Mouse (Mus musculus): ENCODE data around the gene Pitpnm1. TPM values are rescaled to one million over a fixed set of nuclear protein-coding genes. Genes with fewer than 3 reads are reported as not detected.
"Not testable (repeated sequence)": the region's sequence is repeated elsewhere in the genome, so short reads cannot be mapped to it uniquely, and the experiment has no call there.

Gene Pitpnm1
- polyA plus RNA-seq (2012; ENCODE audit: insufficient read depth, insufficient read length, missing spikeins): 14.8 and 17.2 TPM in 2 replicates

GRCm38 (mm10) chr19:4099837-4100717 is at the start of gene Pitpnm1:
Pitpnm1 (plus strand) TSS chr19:4099998.
- Histone ChIP-seq H3K27ac (replicated peaks; ENCODE audit: low read depth, low read length) (peak within 1 kb of the TSS; percentile 70), H3K4me1 (ENCODE audit: control insufficient read depth, insufficient read depth, insufficient read length, low read length) (peaks cover 9% of the 10 kb centered on the region), H3K4me3 (ENCODE audit: insufficient read depth, low read depth, low read length) (peak within 1 kb of the TSS; percentile 87)

GRCm38 (mm10) chr19:4051016-4051415 is 48.8 kb upstream of the Pitpnm1 start:
- Histone ChIP-seq H3K4me3 (ENCODE audit: insufficient read depth, low read depth, low read length) (no peak overlapping the region), H3K4me1 (ENCODE audit: control insufficient read depth, insufficient read depth, insufficient read length, low read length) (peaks cover 8% of the 10 kb centered on the region; the same call in 1 of the 2 replicates), H3K27ac (replicated peaks; ENCODE audit: low read depth, low read length) (no peak overlapping the region)

- Histone ChIP-seq H3K27ac (replicated peaks; ENCODE audit: low read depth, low read length) (no peak overlapping the region; the same call in 1 of the 2 replicates), H3K4me3 (ENCODE audit: insufficient read depth, low read depth, low read length) (peak overlapping the region; percentile 20; the same call in 1 of the 2 replicates), H3K4me1 (ENCODE audit: control insufficient read depth, insufficient read depth, insufficient read length, low read length) (peaks cover 5% of the 10 kb centered on the region; the same call in 1 of the 2 replicates)
Observed at GRCm38 (mm10) chr19:4051741-4052515, 47.9 kb upstream of the Pitpnm1 start.

GRCm38 (mm10) chr19:4052516-4053030 is 47.2 kb upstream of the Pitpnm1 start:
- Histone ChIP-seq H3K4me1 (ENCODE audit: control insufficient read depth, insufficient read depth, insufficient read length, low read length) (peaks cover 5% of the 10 kb centered on the region; the same call in 1 of the 2 replicates), H3K4me3 (ENCODE audit: insufficient read depth, low read depth, low read length) (no peak overlapping the region), H3K27ac (replicated peaks; ENCODE audit: low read depth, low read length) (no peak overlapping the region)

- Histone ChIP-seq H3K27ac (replicated peaks; ENCODE audit: low read depth, low read length) (no peak overlapping the region), H3K4me1 (ENCODE audit: control insufficient read depth, insufficient read depth, insufficient read length, low read length) (peaks cover 16% of the 10 kb centered on the region), H3K4me3 (ENCODE audit: insufficient read depth, low read depth, low read length) (no peak overlapping the region)
Observed at GRCm38 (mm10) chr19:4054613-4055012, 45.2 kb upstream of the Pitpnm1 start.

GRCm38 (mm10) chr19:4055216-4055946 is 44.4 kb upstream of the Pitpnm1 start:
- no peak overlapping the region for H3K27ac ChIP-seq (replicated peaks; ENCODE audit: low read depth, low read length)

GRCm38 (mm10) chr19:4055947-4056693 is 43.7 kb upstream of the Pitpnm1 start:
- H3K4me1 ChIP-seq (ENCODE audit: control insufficient read depth, insufficient read depth, insufficient read length, low read length): peaks cover 16% of the 10 kb centered on the region
- no peak overlapping the region for H3K27ac ChIP-seq (replicated peaks; ENCODE audit: low read depth, low read length)
- H3K4me3 ChIP-seq (ENCODE audit: insufficient read depth, low read depth, low read length): no peak overlapping the region

More at GRCm38 (mm10) chr19:4055216-4055946, 44.4 kb upstream of the Pitpnm1 start:
- Histone ChIP-seq H3K4me1 (ENCODE audit: control insufficient read depth, insufficient read depth, insufficient read length, low read length) (peaks cover 16% of the 10 kb centered on the region), H3K4me3 (ENCODE audit: insufficient read depth, low read depth, low read length) (no peak overlapping the region)

- Histone ChIP-seq H3K27ac (replicated peaks; ENCODE audit: low read depth, low read length) (no peak overlapping the region), H3K4me3 (ENCODE audit: insufficient read depth, low read depth, low read length) (no peak overlapping the region), H3K4me1 (ENCODE audit: control insufficient read depth, insufficient read depth, insufficient read length, low read length) (peaks cover 16% of the 10 kb centered on the region)
Observed at GRCm38 (mm10) chr19:4056727-4057126, 43.1 kb upstream of the Pitpnm1 start.

- H3K4me1 ChIP-seq (ENCODE audit: control insufficient read depth, insufficient read depth, insufficient read length, low read length): peaks cover 16% of the 10 kb centered on the region
- H3K27ac ChIP-seq (replicated peaks; ENCODE audit: low read depth, low read length): no peak overlapping the region
- no peak overlapping the region for H3K4me3 ChIP-seq (ENCODE audit: insufficient read depth, low read depth, low read length)
Observed at GRCm38 (mm10) chr19:4057389-4057788, 42.4 kb upstream of the Pitpnm1 start.

- H3K4me3 ChIP-seq (ENCODE audit: insufficient read depth, low read depth, low read length): no peak overlapping the region
- H3K27ac ChIP-seq (replicated peaks; ENCODE audit: low read depth, low read length): no peak overlapping the region
- H3K4me1 ChIP-seq (ENCODE audit: control insufficient read depth, insufficient read depth, insufficient read length, low read length): peaks cover 16% of the 10 kb centered on the region
Observed at GRCm38 (mm10) chr19:4057962-4058361, 41.8 kb upstream of the Pitpnm1 start.

- peaks cover 16% of the 10 kb centered on the region for H3K4me1 ChIP-seq (ENCODE audit: control insufficient read depth, insufficient read depth, insufficient read length, low read length)
- H3K4me3 ChIP-seq (ENCODE audit: insufficient read depth, low read depth, low read length): no peak overlapping the region
- H3K27ac ChIP-seq (replicated peaks; ENCODE audit: low read depth, low read length): no peak overlapping the region
Observed at GRCm38 (mm10) chr19:4058581-4058980, 41.2 kb upstream of the Pitpnm1 start.

- H3K4me3 ChIP-seq (ENCODE audit: insufficient read depth, low read depth, low read length): no peak within 1 kb of the TSS
- H3K27ac ChIP-seq (replicated peaks; ENCODE audit: low read depth, low read length): no peak within 1 kb of the TSS
- peaks cover 16% of the 10 kb centered on the region for H3K4me1 ChIP-seq (ENCODE audit: control insufficient read depth, insufficient read depth, insufficient read length, low read length)
Observed at GRCm38 (mm10) chr19:4059069-4059740, 40.6 kb upstream of the Pitpnm1 start, which contains the start of gene Gstp3. Gstp3 (minus strand) TSS chr19:4059569.

GRCm38 (mm10) chr19:4060044-4060898 is 39.5 kb upstream of the Pitpnm1 start:
- not testable (repeated sequence) for H3K27ac ChIP-seq (replicated peaks; ENCODE audit: low read depth, low read length); H3K4me3 ChIP-seq (ENCODE audit: insufficient read depth, low read depth, low read length)
- peaks cover 14% of the 10 kb centered on the region for H3K4me1 ChIP-seq (ENCODE audit: control insufficient read depth, insufficient read depth, insufficient read length, low read length)
